Mouse (Mus musculus) erythroid progenitor cell, adult 5-6 weeks (primary cell): ENCODE results near the gene Spag16. TPM values are rescaled to one million over a fixed set of nuclear protein-coding genes. Genes with fewer than 3 reads are reported as not detected.
"Not testable (repeated sequence)": the region's sequence is repeated elsewhere in the genome, so short reads cannot be mapped to it uniquely, and the experiment has no call there.

Experiments used
- ATAC-seq: replicated peaks from 2 replicates; pipeline ENCODE4 v1.8.0; 2016; ENCODE audit warnings: moderate number of reproducible peaks, mild to moderate bottlenecking, moderate TSS enrichment, inconsistent platforms; ENCODE audit not compliant: poor library complexity, low FRiP score, severe bottlenecking
- total RNA-seq, 2 experiments: library from RNA; stranded (forward) in 1 of 2; stranded (reverse) in 1 of 2; fragments of 150-400 nt in 1 of 2; fragments of 186-747, 209-891 nt in 1 of 2; gene quantifications; 2 replicates each; pipeline versions ENCODE4 v1.2.3 to v1.2.4; 2015 to 2017; ENCODE audit warnings: low replicate concordance in 2 of 2

Gene Spag16
- total RNA-seq (2015; ENCODE audit: low replicate concordance) (not detected in 2 replicates), total RNA-seq (2017; ENCODE audit: low replicate concordance) (not detected in 2 replicates)

- ATAC-seq, result no peak
Measured at GRCm38 (mm10) chr1:69826806-69827703, at the start of gene Spag16. Gene Spag16 (plus strand): TSS chr1:69826970.

GRCm38 (mm10) chr1:69785129-69785528 is 41.6 kb upstream of the Spag16 start:
- no peak for ATAC-seq

GRCm38 (mm10) chr1:69786716-69787115 is 40.1 kb upstream of the Spag16 start:
- no peak for ATAC-seq

GRCm38 (mm10) chr1:69787379-69787778 is 39.4 kb upstream of the Spag16 start:
- ATAC-seq, result no peak

- 0 out of 2 replicates have a peak, but pooled peaks have one; percentile 72 for ATAC-seq
Measured at GRCm38 (mm10) chr1:69790337-69791250, 36.2 kb upstream of the Spag16 start.

- ATAC-seq, result no peak
Measured at GRCm38 (mm10) chr1:69798948-69799565, 27.7 kb upstream of the Spag16 start.

GRCm38 (mm10) chr1:69810161-69810560 is 16.6 kb upstream of the Spag16 start:
- no peak for ATAC-seq

GRCm38 (mm10) chr1:69825635-69826034 is 1.1 kb upstream of the Spag16 start:
- not testable (repeated sequence) for ATAC-seq

- no peak for ATAC-seq
Measured at GRCm38 (mm10) chr1:69828872-69829479, 2.2 kb downstream of the Spag16 start.

- no peak for ATAC-seq
Measured at GRCm38 (mm10) chr1:69830586-69830985, 3.8 kb downstream of the Spag16 start.

GRCm38 (mm10) chr1:69831002-69831401 is 4.2 kb downstream of the Spag16 start:
- ATAC-seq, result no peak

GRCm38 (mm10) chr1:69833476-69833875 is 6.7 kb downstream of the Spag16 start:
- not testable (repeated sequence) for ATAC-seq

- ATAC-seq, result no peak
Measured at GRCm38 (mm10) chr1:69853436-69853835, 26.7 kb downstream of the Spag16 start.

- ATAC-seq, result no peak
Measured at GRCm38 (mm10) chr1:69867776-69868175, 41.0 kb downstream of the Spag16 start.

GRCm38 (mm10) chr1:69956606-69957005 is 129.8 kb downstream of the Spag16 start:
- ATAC-seq, result no peak

GRCm38 (mm10) chr1:69996874-69997273 is 170.1 kb downstream of the Spag16 start:
- no peak for ATAC-seq

GRCm38 (mm10) chr1:70012991-70013390 is 186.2 kb downstream of the Spag16 start:
- no peak for ATAC-seq

- ATAC-seq, result no peak
Measured at GRCm38 (mm10) chr1:70037384-70037783, 210.6 kb downstream of the Spag16 start.

- no peak for ATAC-seq
Measured at GRCm38 (mm10) chr1:70067404-70067803, 240.6 kb downstream of the Spag16 start.
